Mouse (Mus musculus): ENCODE measurements around the gene Gm4131. TPM values are rescaled to one million over a fixed set of nuclear protein-coding genes. Genes with fewer than 3 reads are reported as not detected.

Gm4131 gene
- total RNA-seq, 2 experiments from 2014 or later, result not detected

DNA sequence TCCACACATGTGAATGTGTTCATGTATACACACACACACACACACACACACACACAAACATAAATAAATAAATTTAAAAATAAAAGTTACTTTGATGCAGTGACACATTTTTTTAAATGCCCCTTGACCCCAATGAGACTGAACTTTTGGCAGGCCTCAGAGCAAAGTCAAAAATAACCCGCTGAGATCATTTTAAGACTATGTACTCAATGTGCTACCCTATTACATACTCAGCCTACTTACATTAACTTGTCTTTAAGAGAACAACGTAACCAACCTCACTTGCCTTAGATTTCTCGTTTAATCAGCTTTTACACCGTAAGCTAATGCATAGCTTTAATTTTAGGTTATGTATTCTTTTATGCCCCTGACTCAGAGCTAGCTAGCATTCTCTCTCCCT is 13.9 kb downstream of the Gm4131 start:
- ATAC-seq (replicated peaks; ENCODE audit: poor library complexity), result no peak

DNA sequence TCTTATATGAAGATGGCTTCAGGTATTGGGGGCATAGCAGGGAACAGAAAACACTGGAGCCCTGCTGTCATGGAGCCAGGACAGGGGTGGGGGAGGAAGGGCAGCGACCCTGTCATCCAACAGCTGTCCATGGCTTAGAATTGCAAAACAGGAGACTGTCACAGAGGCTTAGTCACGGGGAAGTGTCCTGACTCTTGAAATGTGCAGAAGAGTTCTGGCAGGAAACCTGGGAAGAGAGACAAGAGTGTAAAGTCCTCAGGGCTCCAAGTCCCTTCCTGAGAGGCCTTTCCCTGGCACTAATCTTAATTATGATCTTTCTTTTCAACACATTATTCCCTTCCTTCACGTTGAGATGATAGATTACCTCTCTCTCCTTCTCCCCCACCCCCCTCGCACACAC is 16.6 kb downstream of the Gm4131 start:
- ATAC-seq (replicated peaks; ENCODE audit: poor library complexity), result no peak

- ATAC-seq (replicated peaks; ENCODE audit: poor library complexity), result no peak
These were observed 20.0 kb downstream of the Gm4131 start for GRCm38 (mm10) chr14:62546746-62547145.

GRCm38 (mm10) chr14:62546296-62546695 is 20.4 kb downstream of the Gm4131 start:
- ATAC-seq (replicated peaks; ENCODE audit: poor library complexity), result no peak

DNA sequence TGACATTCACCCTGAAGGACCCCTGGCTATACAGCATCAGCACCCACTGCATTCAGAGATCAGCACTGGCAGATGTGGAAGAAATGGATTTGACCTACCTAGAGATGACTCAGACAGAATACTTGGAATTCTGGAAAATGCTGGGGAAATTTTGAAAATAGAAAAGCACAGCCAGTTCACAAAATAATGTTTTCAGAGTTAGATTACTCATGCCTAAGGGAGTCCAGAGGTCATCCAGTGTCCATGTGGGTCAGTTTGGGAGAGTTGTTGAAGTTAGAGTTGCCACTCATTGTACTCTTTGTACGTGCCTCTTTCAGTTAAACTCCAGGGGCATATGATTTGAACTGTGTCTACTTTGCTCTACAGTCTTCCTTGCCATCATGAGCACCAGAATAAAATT is 25.0 kb downstream of the Gm4131 start:
- ATAC-seq (replicated peaks; ENCODE audit: poor library complexity), result no peak

DNA sequence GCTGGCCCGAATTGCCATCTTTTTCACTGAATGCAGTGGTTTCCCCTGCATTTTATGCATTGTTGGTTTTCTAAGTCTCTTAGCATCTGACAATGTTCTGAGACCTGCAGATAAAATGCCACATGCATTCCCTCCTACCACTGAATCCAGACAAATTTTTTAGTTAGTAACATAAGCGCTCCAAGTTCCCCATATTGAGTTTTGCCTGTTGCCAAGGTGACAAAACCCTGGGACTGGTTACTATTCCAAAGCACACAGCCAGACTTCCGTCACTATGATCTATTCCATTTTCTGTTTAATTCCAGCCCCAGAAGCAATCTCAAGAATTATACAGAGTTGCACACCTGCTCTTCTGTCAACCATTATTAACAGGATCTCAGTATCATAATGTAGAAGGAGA is 26.9 kb downstream of the Gm4131 start:
- ATAC-seq (replicated peaks; ENCODE audit: poor library complexity), result no peak

- ATAC-seq (replicated peaks; ENCODE audit: poor library complexity), result no peak
These were observed 29.7 kb downstream of the Gm4131 start for GRCm38 (mm10) chr14:62536988-62537387.

- ATAC-seq (replicated peaks; ENCODE audit: poor library complexity), result no peak
These were observed 30.6 kb downstream of the Gm4131 start for GRCm38 (mm10) chr14:62536127-62536526.

DNA sequence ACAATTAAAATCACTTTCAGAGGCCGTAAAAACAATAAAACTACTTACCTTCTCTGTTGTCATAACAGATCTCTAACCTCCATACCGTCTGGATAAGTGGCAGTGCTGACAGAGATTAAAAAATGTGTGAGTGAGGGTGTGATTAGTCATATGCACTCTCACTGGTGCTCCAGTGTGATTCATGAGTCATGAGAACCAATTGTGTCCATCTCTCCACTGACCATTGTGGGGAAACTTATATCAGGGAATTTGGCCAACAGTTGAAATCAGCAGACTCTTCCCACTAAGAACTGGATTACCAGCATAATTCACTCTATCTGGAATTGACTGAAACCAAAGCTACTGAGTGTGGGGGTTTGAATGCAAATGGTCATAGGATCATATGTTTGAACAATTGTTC is 35.8 kb downstream of the Gm4131 start:
- ATAC-seq (replicated peaks; ENCODE audit: poor library complexity), result no peak

- ATAC-seq (replicated peaks; ENCODE audit: poor library complexity), result no peak
These were observed 53.9 kb downstream of the Gm4131 start for GRCm38 (mm10) chr14:62512845-62513244.

DNA sequence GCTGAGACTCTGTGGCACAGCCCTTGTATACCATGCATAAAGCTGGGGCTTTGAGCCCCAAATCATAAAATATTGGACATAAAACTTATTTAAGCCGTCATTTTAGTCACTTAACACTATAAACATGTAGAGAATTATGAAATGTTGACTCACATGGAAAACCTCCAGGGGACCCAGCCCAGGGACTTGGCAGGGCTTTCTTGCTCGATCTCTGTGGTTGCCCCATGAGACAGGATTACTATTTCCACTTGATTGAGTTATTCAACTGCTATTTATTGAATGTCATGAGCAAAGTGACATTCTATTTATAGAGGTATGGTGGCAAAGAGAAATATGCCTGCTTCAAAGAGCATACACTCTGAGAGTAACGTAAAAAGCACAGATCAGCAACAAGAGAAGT is 57.4 kb downstream of the Gm4131 start:
- no peak for ATAC-seq (replicated peaks; ENCODE audit: poor library complexity)

DNA sequence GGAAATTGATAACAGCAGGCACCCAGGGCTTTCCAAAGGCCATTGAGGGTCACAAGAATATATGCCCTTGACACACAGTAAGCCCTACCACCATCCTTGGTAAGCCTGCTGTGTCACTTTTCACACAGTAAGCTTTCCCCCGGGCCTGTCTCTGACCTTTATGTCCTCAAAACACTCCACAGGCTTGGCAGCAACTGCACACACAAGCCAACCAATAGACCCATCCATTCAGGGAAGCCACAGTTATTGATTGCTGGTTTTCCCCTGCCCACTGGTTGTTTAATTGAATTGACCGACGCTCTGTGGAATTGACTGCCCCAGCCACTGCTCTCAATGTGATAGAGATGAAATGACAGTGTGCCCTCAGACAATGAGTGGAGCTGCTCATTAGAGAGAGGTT is 60.5 kb downstream of the Gm4131 start:
- ATAC-seq (replicated peaks; ENCODE audit: poor library complexity), result no peak

DNA sequence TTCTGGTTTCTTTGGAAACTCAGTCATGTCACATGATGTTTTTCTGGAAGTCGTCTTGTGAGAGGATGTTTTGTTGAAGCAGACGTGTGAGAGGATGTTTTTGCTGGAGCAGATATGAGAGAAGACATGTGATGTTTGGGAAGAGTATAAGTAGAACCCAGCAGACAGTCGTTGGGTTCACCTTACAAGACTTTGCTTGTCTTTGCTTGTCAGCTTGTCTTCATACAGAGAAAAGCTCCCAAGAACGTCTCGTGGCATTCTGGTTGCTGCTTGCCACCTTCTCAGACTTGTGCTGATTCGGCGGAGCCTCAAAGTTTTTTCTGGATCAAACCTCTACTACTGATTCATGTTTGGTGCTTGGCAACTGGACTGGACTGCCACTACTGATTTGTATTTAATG is 69.3 kb downstream of the Gm4131 start:
- ATAC-seq (replicated peaks; ENCODE audit: poor library complexity), result no peak

DNA sequence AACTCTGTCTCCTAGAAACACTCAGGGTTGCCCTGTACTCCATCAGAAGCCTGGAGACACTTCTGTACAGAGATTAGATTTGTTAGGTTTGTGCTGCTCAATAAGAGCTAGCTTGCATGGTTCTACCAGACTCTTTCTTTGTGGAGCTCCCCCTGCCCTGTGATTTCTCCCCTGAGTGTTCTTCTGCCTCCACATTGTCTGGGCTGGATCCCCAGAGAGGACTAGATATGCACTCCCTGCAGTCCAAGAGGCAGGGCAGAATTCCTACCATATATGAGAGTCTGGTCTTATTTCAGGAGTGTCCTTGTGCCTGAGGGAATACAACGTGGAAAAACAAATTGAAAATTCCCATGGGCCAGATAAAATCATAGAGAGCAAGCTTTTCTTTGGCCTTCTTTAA is 70.2 kb downstream of the Gm4131 start:
- ATAC-seq (replicated peaks; ENCODE audit: poor library complexity), result no peak

- no peak for ATAC-seq (replicated peaks; ENCODE audit: poor library complexity)
These were observed 73.3 kb downstream of the Gm4131 start for GRCm38 (mm10) chr14:62493456-62493855.

DNA sequence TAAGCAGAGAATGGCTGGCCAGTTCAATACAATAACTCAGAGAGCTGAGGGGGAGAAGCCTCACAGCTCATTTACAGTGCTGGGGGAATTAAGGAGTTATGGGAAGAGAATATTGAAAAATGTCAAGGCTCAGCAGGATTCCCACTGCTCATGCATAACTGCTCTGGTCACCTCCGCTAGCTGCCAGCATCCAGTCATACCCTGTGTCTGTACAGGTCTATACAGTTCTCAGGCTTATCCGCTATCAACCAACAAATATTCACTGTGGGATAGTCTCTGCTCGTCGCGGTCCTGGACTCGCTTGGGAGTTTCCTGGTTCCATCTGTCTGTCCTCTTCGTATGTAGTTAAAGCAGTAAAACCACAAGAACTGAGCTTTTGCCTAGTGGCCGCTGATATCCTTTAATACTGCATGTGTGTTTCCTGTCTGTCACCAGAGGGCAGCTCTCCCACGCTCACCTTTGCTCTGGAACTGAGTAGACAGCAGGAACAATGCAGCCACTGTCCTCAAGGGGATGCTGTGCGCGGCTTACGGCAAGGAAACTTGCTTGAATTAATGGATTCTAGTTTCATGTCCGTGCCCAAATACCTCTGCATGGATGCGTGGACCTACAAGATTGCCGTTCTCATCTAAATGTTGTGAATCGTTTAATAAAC is 74.4 kb downstream of the Gm4131 start:
- ATAC-seq (replicated peaks; ENCODE audit: poor library complexity), result peak; percentile 98

DNA sequence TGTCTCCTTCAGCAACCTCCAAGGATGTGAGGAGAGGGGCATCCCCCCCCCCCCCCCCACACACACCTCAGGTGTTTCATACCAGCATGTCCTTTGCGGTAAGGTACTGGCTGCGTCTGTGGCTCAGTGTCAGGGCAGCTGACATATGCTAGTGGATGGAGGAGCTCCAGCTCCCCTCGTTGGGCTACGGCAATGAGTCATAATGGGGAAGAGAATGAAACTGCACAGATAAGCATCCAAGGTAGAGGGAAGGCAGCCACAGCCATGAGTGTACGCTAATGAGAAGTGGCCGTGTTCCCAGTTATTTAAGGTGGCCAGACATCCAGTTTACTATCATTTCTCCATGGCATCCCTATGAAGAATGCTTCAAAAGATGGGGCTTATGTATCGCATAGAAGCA is 78.5 kb downstream of the Gm4131 start:
- ATAC-seq (replicated peaks; ENCODE audit: poor library complexity), result no peak

DNA sequence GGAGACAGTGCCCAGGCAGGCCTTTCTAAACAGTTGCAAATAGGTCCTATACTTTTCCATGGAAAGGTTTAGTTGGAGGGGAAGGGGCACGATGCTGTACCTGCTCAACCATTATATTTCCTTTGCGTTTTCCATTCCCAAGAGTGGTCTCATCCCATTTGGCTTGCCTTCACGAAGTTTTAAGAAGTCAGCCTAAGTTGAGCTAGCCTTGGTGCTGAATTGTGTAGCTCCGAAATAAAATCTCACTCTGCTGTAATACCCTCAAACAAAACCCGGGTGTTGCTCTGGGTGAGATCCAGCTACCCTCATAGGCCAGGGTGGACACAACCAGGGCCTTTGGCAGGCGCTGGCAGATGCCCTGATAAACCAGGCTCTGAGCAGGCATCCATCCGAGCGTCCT is 85.3 kb downstream of the Gm4131 start:
- no peak for ATAC-seq (replicated peaks; ENCODE audit: poor library complexity)

DNA sequence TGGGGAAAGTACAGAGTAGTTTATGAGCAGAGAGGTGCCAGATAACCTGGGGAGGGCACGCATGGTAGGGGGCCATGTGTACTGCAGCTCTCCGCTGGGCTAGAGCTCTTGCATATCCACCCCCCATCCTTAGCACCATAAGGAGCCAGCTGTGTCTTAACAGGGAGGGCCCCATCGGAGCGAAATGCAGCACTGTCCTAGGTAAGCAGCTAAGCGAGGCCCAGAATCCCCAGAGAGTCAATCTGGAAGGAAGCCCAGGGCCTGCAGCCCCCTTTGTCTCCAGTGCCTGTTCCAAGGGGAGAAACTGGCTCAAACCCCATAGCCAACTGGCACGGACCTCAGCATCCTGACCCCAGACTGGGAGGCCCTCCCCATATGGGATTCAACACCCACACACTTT is 87.3 kb downstream of the Gm4131 start:
- ATAC-seq (replicated peaks; ENCODE audit: poor library complexity), result no peak

GRCm38 (mm10) chr14:62474481-62474880 is 92.2 kb downstream of the Gm4131 start:
- no peak for ATAC-seq (replicated peaks; ENCODE audit: poor library complexity)

- no peak for ATAC-seq (replicated peaks; ENCODE audit: poor library complexity)
These were observed 94.7 kb downstream of the Gm4131 start for GRCm38 (mm10) chr14:62472061-62472460.

- no peak for ATAC-seq (replicated peaks; ENCODE audit: poor library complexity)
These were observed 98.0 kb downstream of the Gm4131 start for GRCm38 (mm10) chr14:62468753-62469125.

DNA sequence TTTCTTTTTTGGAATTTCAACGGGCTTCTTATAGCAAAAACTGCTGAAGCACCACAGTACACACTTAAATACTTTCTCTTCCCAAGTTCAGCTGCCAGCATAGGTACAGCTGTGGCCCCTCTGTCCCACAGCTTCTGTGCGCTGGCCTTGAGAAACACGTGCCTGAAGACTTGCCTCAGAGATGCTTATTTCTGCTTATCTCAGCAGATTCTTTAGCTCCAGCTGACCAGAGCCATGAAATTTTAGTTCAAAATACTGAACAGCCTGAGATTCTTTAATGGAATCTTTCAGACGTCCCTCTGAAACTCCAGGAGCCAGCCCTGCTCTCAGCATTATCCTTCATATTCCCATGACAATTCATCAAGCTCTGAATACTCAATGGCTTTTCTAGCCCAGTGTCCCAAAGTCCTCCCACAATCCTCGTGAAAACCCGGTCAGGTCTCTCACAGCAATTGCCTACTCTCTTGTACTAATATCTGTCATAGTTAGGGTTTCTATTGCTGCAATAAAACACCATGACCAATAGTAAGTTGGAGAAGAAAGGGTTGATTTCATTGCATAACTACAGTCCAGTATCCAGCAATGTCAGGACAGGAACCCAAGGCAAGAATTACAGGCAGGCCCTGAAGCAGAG is 98.5 kb downstream of the Gm4131 start:
- ATAC-seq (replicated peaks; ENCODE audit: poor library complexity), result no peak
